Mouse (Mus musculus): ENCODE measurements around the gene Ncoa3. TPM values are rescaled to one million over a fixed set of nuclear protein-coding genes. Genes with fewer than 3 reads are reported as not detected.
A peak's percentile ranks its signal among the peaks of the same experiment; 100 is the strongest.
"Not testable (repeated sequence)": the region's sequence is repeated elsewhere in the genome, so short reads cannot be mapped to it uniquely, and the experiment has no call there.

The Ncoa3 gene
- polyA plus RNA-seq (2015; fragmentation: Nextera tagmentation; extraction: Ambion mirVana) = 16.6 and 16.7 TPM in 2 replicates

DNA sequence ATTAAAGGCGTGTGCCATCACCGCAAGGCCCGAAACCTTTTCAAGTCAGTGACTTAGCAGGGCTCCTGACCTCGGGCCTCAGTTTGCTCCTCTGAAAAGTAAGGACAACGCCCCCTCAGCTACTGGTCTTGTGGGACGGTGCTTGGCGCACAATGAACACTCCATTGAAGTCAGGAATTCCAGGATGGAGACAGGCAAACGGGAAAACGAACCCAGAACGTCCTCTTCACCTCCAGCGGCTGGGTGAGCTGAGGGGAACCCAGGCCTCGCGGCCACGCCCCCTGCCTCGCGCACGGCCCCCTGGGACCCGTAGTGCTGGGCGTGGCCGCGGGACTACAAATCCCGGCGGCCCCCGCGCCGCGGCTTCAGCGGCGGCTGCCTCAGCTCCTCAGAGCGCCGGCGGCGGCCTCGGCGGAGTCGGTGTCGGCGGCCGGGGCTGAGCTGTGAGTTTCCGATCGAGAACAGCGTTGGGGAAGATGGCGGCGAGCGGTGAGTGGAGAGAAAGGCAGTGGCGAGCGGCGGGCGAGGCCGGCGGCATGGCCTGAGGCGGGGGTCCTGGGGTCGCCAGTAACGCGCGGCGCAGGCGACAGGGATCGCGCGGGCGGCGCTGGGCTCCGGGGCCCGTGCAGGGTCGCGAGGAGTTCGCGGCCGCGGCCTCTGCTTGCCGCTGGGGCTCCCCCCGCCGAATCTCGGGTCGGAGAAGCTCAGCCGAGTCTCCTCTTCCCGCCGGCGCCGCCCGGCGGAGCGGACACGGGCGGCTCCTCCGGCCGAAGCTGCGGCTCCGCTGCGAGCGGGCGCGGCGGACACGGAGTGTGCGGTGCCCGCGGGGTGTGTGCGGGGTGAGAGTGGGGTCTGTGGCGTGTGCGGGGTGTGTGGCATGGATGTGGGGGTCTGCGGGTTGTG, at the start of gene Ncoa3:
Gene Ncoa3 (plus strand): TSS at position 367 of the 903 bp plus-strand sequence.
- peak; percentile 94 for ATAC-seq (replicated peaks)
- 2% methylated on average over 88 of the region's 103 CpGs for WGBS
- peak within 1 kb of the TSS; percentile 89 for H3K27ac ChIP-seq
- H3K4me2 ChIP-seq = peak within 1 kb of the TSS; percentile 87
- no peaks in the 10 kb centered on the region for H3K27me3 ChIP-seq (replicated peaks)
- no peaks in the 10 kb centered on the region for H3K36me3 ChIP-seq (replicated peaks)
- no peaks in the 10 kb centered on the region for H3K9me3 ChIP-seq
- peaks cover 20% of the 10 kb centered on the region for H3K4me1 ChIP-seq
- H3K4me3 ChIP-seq = peak within 1 kb of the TSS; percentile 99
- H3K9ac ChIP-seq = peak within 1 kb of the TSS; percentile 94

GRCm38 (mm10) chr2:165943113-165943512, 49.3 kb upstream of the Ncoa3 start:
- no peaks in the 10 kb centered on the region for H3K36me3 ChIP-seq (replicated peaks)
- no peaks in the 10 kb centered on the region for H3K4me1 ChIP-seq
- ATAC-seq (replicated peaks) = no peak
- H3K4me3 ChIP-seq = no peak overlapping the region
- H3K4me2 ChIP-seq = no peak overlapping the region
- no peak overlapping the region for H3K27ac ChIP-seq
- H3K27me3 ChIP-seq (replicated peaks) = no peaks in the 10 kb centered on the region
- no peak overlapping the region for H3K9ac ChIP-seq
- no peaks in the 10 kb centered on the region for H3K9me3 ChIP-seq
- WGBS = 91% methylated on average over 2 of the region's 2 CpGs

DNA sequence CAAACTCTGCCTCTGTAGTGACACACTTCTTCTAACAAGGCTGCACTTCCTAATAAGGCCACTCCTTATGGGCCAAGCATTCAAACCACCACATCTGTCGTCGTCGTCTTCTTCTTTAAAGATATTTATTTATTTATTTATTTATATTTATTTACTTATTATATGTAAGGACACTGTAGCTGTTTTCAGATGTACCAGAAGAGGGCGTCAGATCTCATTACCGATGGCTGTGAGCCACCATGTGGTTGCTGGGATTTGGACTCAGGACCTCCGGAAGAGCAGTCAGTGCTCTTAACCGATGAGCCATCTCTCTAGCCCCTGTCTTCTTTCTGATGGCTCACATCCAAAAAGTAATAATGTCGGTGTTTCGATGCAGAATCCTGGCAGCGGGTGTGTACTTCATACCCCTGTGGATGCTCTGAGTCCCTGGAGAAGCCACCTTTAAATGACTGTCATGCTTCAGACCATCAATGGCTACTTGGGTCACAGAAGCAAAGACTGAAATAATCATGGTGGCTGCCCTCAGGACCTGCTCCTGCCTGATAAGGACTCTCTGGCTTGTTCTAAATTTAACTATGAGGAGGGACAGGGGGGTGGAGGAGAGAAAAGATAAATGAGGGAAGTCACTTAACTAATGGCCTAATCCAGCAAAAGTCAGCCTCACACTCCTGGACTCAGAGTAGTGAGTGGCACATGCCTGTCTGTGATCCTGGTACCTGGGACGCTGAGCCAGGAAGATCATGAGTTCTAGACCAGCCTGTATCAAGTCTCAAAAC, 47.7 kb upstream of the Ncoa3 start:
- 81% methylated on average over 11 of the region's 11 CpGs for WGBS
- Histone ChIP-seq H3K4me2 (no peak overlapping the region), H3K4me3 (no peak overlapping the region), H3K9me3 (no peaks in the 10 kb centered on the region), H3K27me3 (replicated peaks) (no peaks in the 10 kb centered on the region), H3K9ac (no peak overlapping the region), H3K36me3 (replicated peaks) (no peaks in the 10 kb centered on the region), H3K4me1 (no peaks in the 10 kb centered on the region), H3K27ac (no peak overlapping the region)
- no peak for ATAC-seq (replicated peaks)

DNA sequence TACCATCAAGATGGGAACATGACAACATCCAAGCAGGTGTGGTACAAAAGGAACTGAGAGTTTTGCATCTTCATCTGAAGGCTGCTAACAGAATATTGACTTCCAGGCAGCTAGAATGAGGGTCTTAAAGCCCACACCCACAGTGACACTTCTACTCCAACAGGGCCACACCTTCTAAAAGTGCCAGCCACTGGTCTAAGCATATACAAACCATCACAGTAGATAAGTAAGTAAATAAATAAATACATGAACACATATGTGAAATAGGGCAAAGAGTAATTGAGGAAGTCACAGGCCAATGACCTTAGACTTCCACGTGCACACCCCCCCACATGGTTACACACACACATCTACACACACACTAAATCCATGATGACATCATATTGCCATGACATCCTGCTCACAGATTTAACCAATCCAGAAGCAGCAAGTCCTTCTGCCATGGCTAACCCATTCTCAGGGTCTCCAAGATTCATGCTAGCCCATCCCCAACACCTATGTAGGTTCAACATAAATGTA, 46.3 kb upstream of the Ncoa3 start:
- Histone ChIP-seq H3K36me3 (replicated peaks) (no peaks in the 10 kb centered on the region), H3K9ac (no peak overlapping the region), H3K4me1 (no peaks in the 10 kb centered on the region), H3K9me3 (no peaks in the 10 kb centered on the region), H3K4me2 (no peak overlapping the region), H3K27ac (no peak overlapping the region), H3K27me3 (replicated peaks) (no peaks in the 10 kb centered on the region), H3K4me3 (no peak overlapping the region)
- ATAC-seq (replicated peaks) = no peak
- WGBS = 89% methylated on average over 1 of the region's 1 CpGs

- Histone ChIP-seq H3K4me3 (no peak overlapping the region), H3K9ac (no peak overlapping the region), H3K4me2 (no peak overlapping the region), H3K9me3 (no peaks in the 10 kb centered on the region), H3K27ac (no peak overlapping the region), H3K27me3 (replicated peaks) (no peaks in the 10 kb centered on the region), H3K36me3 (replicated peaks) (no peaks in the 10 kb centered on the region), H3K4me1 (no peaks in the 10 kb centered on the region)
- WGBS = 64% methylated on average over 1 of the region's 1 CpGs
- ATAC-seq (replicated peaks) = no peak
Observed at GRCm38 (mm10) chr2:165948007-165948406, 44.4 kb upstream of the Ncoa3 start.

DNA sequence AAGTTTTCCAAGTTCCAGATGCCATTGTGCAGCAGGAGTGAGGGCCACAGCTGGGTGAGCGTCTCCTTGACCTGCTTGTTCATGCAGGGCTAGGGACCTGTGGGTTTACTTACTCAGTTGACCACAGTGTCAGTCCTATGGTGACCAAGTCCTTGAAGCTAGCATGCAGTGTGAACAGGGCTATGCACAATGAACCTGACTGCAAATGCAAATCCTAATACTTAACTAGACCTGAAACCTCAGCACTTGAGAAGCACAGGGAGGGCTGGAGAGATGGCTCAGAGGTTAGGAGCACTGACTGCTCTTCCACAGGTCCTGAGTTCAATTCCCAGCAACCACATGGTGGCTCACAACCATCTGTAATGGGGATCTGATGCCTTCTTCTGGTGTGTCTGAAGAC, 43.7 kb upstream of the Ncoa3 start:
- whole genome bisulfite sequencing = 59% methylated on average over 1 of the region's 1 CpGs
- H3K4me3 ChIP-seq; H3K27ac ChIP-seq; H3K9me3 ChIP-seq; H3K27me3 ChIP-seq (replicated peaks); H3K4me2 ChIP-seq; H3K4me1 ChIP-seq; H3K9ac ChIP-seq; ATAC-seq (replicated peaks); H3K36me3 ChIP-seq (replicated peaks): not testable (repeated sequence)

DNA sequence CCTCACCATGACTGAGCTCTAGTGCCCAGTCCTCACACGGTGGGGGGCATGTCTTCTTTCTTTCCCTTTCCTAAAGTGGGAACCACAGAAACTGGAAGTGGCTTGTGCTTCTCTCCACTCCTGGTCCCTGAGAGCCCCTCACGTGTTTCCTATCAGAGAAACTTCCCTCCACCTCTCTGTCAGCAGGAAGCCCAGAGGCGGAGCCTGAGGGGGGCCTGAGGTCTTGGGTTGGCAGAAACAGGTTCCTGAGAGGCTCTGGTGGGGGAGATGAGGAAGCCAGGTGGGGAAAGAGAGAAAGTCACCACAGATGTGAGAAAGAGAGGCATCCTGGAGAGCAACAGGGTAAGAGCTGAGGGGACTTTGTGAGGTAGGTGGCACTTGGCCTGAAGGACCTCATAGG, 42.7 kb upstream of the Ncoa3 start:
- Histone ChIP-seq H3K27me3 (replicated peaks) (no peaks in the 10 kb centered on the region), H3K36me3 (replicated peaks) (no peaks in the 10 kb centered on the region), H3K9me3 (no peaks in the 10 kb centered on the region), H3K9ac (no peak overlapping the region), H3K27ac (no peak overlapping the region), H3K4me1 (no peaks in the 10 kb centered on the region), H3K4me2 (no peak overlapping the region), H3K4me3 (no peak overlapping the region)
- no peak for ATAC-seq (replicated peaks)
- 62% methylated on average over 3 of the region's 3 CpGs for WGBS

DNA sequence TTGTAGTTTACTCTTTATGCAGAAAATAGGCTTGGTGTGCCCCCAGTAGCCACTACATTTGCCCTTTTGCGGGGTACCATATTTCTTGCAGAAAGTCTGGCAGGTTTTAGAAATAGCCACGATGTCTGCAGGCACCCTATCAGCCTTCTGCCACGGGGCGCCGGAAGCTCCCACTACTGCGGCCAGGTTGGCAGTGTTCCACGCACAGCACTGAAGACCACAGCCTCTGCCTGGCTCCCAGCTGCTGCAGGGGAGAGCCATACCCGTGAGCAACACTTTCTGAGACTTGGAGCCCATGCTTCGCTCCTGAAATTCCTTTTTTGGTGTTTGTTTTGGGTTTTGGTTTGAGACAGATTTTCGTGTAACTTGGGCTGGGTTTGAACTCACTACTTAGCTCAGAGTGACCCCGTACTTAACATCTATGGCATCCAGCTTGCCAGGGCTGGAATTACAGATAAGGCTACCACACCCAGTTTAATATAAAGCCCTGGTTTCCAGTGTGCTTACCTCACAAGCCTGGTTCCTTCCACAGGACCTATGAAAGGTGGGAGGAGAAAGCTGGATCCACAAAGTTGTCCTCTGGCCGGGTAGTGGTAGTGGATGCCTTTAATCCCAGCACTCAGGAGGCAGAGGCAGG, 40.9 kb upstream of the Ncoa3 start:
- H3K4me2 ChIP-seq = no peak overlapping the region
- no peak for ATAC-seq (replicated peaks)
- H3K4me1 ChIP-seq = no peaks in the 10 kb centered on the region
- H3K4me3 ChIP-seq = no peak overlapping the region
- H3K27ac ChIP-seq = no peak overlapping the region
- H3K36me3 ChIP-seq (replicated peaks) = no peaks in the 10 kb centered on the region
- no peaks in the 10 kb centered on the region for H3K27me3 ChIP-seq (replicated peaks)
- 73% methylated on average over 12 of the region's 12 CpGs for WGBS
- H3K9me3 ChIP-seq = no peaks in the 10 kb centered on the region
- H3K9ac ChIP-seq = no peak overlapping the region

GRCm38 (mm10) chr2:165954872-165955271, 37.6 kb upstream of the Ncoa3 start:
- 85% methylated on average over 20 of the region's 20 CpGs for WGBS
- no peak overlapping the region for H3K27ac ChIP-seq
- H3K36me3 ChIP-seq (replicated peaks) = no peaks in the 10 kb centered on the region
- no peaks in the 10 kb centered on the region for H3K4me1 ChIP-seq
- H3K4me2 ChIP-seq = no peak overlapping the region
- H3K27me3 ChIP-seq (replicated peaks) = no peaks in the 10 kb centered on the region
- no peak for ATAC-seq (replicated peaks)
- no peak overlapping the region for H3K4me3 ChIP-seq
- no peak overlapping the region for H3K9ac ChIP-seq
- H3K9me3 ChIP-seq = no peaks in the 10 kb centered on the region

GRCm38 (mm10) chr2:165955386-165955785, 37.0 kb upstream of the Ncoa3 start:
- Histone ChIP-seq H3K27me3 (replicated peaks) (no peaks in the 10 kb centered on the region), H3K4me3 (no peak overlapping the region), H3K27ac (no peak overlapping the region), H3K36me3 (replicated peaks) (no peaks in the 10 kb centered on the region), H3K4me1 (no peaks in the 10 kb centered on the region), H3K9me3 (no peaks in the 10 kb centered on the region), H3K9ac (no peak overlapping the region), H3K4me2 (no peak overlapping the region)
- ATAC-seq (replicated peaks) = no peak
- WGBS = 86% methylated on average over 8 of the region's 8 CpGs

GRCm38 (mm10) chr2:165956096-165956740, 36.2 kb upstream of the Ncoa3 start:
- Histone ChIP-seq H3K27me3 (replicated peaks) (no peaks in the 10 kb centered on the region), H3K9me3 (no peaks in the 10 kb centered on the region), H3K36me3 (replicated peaks) (no peaks in the 10 kb centered on the region), H3K4me2 (no peak overlapping the region), H3K4me3 (no peak overlapping the region), H3K9ac (no peak overlapping the region), H3K27ac (peak overlapping the region; percentile 27; the same call in 1 of the 2 replicates), H3K4me1 (no peaks in the 10 kb centered on the region)
- WGBS = 65% methylated on average over 7 of the region's 7 CpGs
- no peak for ATAC-seq (replicated peaks)
